Mouse (Mus musculus): Measurements from ENCODE around the gene Fam168a. TPM values are rescaled to one million over a fixed set of nuclear protein-coding genes. Genes with fewer than 3 reads are reported as not detected.
"Not testable (repeated sequence)": the region's sequence is repeated elsewhere in the genome, so short reads cannot be mapped to it uniquely, and the experiment has no call there.

The Fam168a gene
- total and polyA plus RNA-seq, 3 experiments, result 16.3 to 88.2 (median 49.3) TPM

- Histone ChIP-seq H3K4me1 (ENCODE audit: insufficient read depth, low read depth, low read length) (peaks cover 11% of the 10 kb centered on the region), H3K27me3 (ENCODE audit: insufficient read depth, low read length) (no peaks in the 10 kb centered on the region), H3K4me3 (ENCODE audit: low read depth, low read length) (no peak overlapping the region), H3K9me3 (replicated peaks) (no peaks in the 10 kb centered on the region), H3K36me3 (replicated peaks) (peaks cover 13% of the 10 kb centered on the region)
- no peak for DNase-seq (ENCODE audit: low spot score)
- TF ChIP-seq CTCF (IDR thresholded peaks at IDR 0.05; ENCODE audit: low read depth, low read length), result no peak
- no peak for TF ChIP-seq GATA2 (IDR thresholded peaks at IDR 0.05; ENCODE audit: borderline replicate concordance, low read depth, low read length)
- TF ChIP-seq GATA1 (IDR thresholded peaks at IDR 0.05; ENCODE audit: borderline replicate concordance, low read length), result no peak
- TF ChIP-seq POLR2AphosphoS5 (IDR thresholded peaks at IDR 0.05; ENCODE audit: insufficient replicate concordance, low read depth, low read length), result no peak
- no peak for TF ChIP-seq TAL1 (conservative IDR thresholded peaks at IDR 0.05; ENCODE audit: low read depth, low read length)
- no peak for ATAC-seq (ENCODE audit: extremely low read depth, insufficient number of reproducible peaks, low FRiP score, poor library complexity, severe bottlenecking)
Measured at GRCm38 (mm10) chr7:100723453-100724294, 17.2 kb downstream of the Fam168a start.

GRCm38 (mm10) chr7:100727538-100728085 is 21.2 kb downstream of the Fam168a start:
- no peak for TF ChIP-seq GATA1 (IDR thresholded peaks at IDR 0.05; ENCODE audit: borderline replicate concordance, low read length)
- DNase-seq (ENCODE audit: low spot score), result no peak

GRCm38 (mm10) chr7:100729778-100730177 is 23.3 kb downstream of the Fam168a start:
- Histone ChIP-seq H3K4me3 (ENCODE audit: low read depth, low read length) (no peak overlapping the region), H3K4me1 (ENCODE audit: insufficient read depth, low read depth, low read length) (peaks cover 27% of the 10 kb centered on the region), H3K36me3 (replicated peaks) (peaks cover 3% of the 10 kb centered on the region), H3K27me3 (ENCODE audit: insufficient read depth, low read length) (no peaks in the 10 kb centered on the region), H3K9me3 (replicated peaks) (no peaks in the 10 kb centered on the region)
- TF ChIP-seq POLR2AphosphoS5 (IDR thresholded peaks at IDR 0.05; ENCODE audit: insufficient replicate concordance, low read depth, low read length), result no peak
- TF ChIP-seq GATA2 (IDR thresholded peaks at IDR 0.05; ENCODE audit: borderline replicate concordance, low read depth, low read length), result no peak
- TF ChIP-seq TAL1 (conservative IDR thresholded peaks at IDR 0.05; ENCODE audit: low read depth, low read length), result no peak
- TF ChIP-seq GATA1 (IDR thresholded peaks at IDR 0.05; ENCODE audit: borderline replicate concordance, low read length), result no peak
- no peak for TF ChIP-seq CTCF (IDR thresholded peaks at IDR 0.05; ENCODE audit: low read depth, low read length)
- ATAC-seq (ENCODE audit: extremely low read depth, insufficient number of reproducible peaks, low FRiP score, poor library complexity, severe bottlenecking) (no peak), DNase-seq (ENCODE audit: low spot score) (no peak)

More at GRCm38 (mm10) chr7:100727538-100728085, 21.2 kb downstream of the Fam168a start:
- Histone ChIP-seq H3K4me3 (ENCODE audit: low read depth, low read length) (no peak overlapping the region), H3K4me1 (ENCODE audit: insufficient read depth, low read depth, low read length) (peaks cover 21% of the 10 kb centered on the region), H3K9me3 (replicated peaks) (no peaks in the 10 kb centered on the region), H3K36me3 (replicated peaks) (peaks cover 7% of the 10 kb centered on the region), H3K27me3 (ENCODE audit: insufficient read depth, low read length) (no peaks in the 10 kb centered on the region)
- ATAC-seq (ENCODE audit: extremely low read depth, insufficient number of reproducible peaks, low FRiP score, poor library complexity, severe bottlenecking), result no peak

GRCm38 (mm10) chr7:100732341-100733050 is 26.1 kb downstream of the Fam168a start:
- no peaks in the 10 kb centered on the region for H3K27me3 ChIP-seq (ENCODE audit: insufficient read depth, low read length)
- no peak for ATAC-seq (ENCODE audit: extremely low read depth, insufficient number of reproducible peaks, low FRiP score, poor library complexity, severe bottlenecking)
- peaks cover 7% of the 10 kb centered on the region for H3K36me3 ChIP-seq (replicated peaks)
- DNase-seq (ENCODE audit: low spot score), result no peak
- no peak for TF ChIP-seq GATA2 (IDR thresholded peaks at IDR 0.05; ENCODE audit: borderline replicate concordance, low read depth, low read length)
- no peak for TF ChIP-seq TAL1 (conservative IDR thresholded peaks at IDR 0.05; ENCODE audit: low read depth, low read length)
- TF ChIP-seq POLR2AphosphoS5 (IDR thresholded peaks at IDR 0.05; ENCODE audit: insufficient replicate concordance, low read depth, low read length), result no peak
- H3K4me1 ChIP-seq (ENCODE audit: insufficient read depth, low read depth, low read length), result peaks cover 30% of the 10 kb centered on the region
- H3K9me3 ChIP-seq (replicated peaks), result no peaks in the 10 kb centered on the region
- H3K4me3 ChIP-seq (ENCODE audit: low read depth, low read length), result no peak overlapping the region

GRCm38 (mm10) chr7:100733051-100733813 is 26.8 kb downstream of the Fam168a start:
- no peak for DNase-seq (ENCODE audit: low spot score)
- ATAC-seq (ENCODE audit: extremely low read depth, insufficient number of reproducible peaks, low FRiP score, poor library complexity, severe bottlenecking), result no peak
- Histone ChIP-seq H3K27me3 (ENCODE audit: insufficient read depth, low read length) (no peaks in the 10 kb centered on the region), H3K9me3 (replicated peaks) (no peaks in the 10 kb centered on the region), H3K4me1 (ENCODE audit: insufficient read depth, low read depth, low read length) (peaks cover 29% of the 10 kb centered on the region), H3K36me3 (replicated peaks) (peaks cover 7% of the 10 kb centered on the region), H3K4me3 (ENCODE audit: low read depth, low read length) (no peak overlapping the region)
- TF ChIP-seq CTCF (IDR thresholded peaks at IDR 0.05; ENCODE audit: low read depth, low read length) (no peak), POLR2AphosphoS5 (IDR thresholded peaks at IDR 0.05; ENCODE audit: insufficient replicate concordance, low read depth, low read length) (no peak), GATA1 (IDR thresholded peaks at IDR 0.05; ENCODE audit: borderline replicate concordance, low read length) (no peak), TAL1 (conservative IDR thresholded peaks at IDR 0.05; ENCODE audit: low read depth, low read length) (no peak), GATA2 (IDR thresholded peaks at IDR 0.05; ENCODE audit: borderline replicate concordance, low read depth, low read length) (no peak)

- Histone ChIP-seq H3K36me3 (replicated peaks) (peaks cover 10% of the 10 kb centered on the region), H3K9me3 (replicated peaks) (no peaks in the 10 kb centered on the region), H3K27me3 (ENCODE audit: insufficient read depth, low read length) (no peaks in the 10 kb centered on the region), H3K4me3 (ENCODE audit: low read depth, low read length) (no peak overlapping the region), H3K4me1 (ENCODE audit: insufficient read depth, low read depth, low read length) (peaks cover 35% of the 10 kb centered on the region)
- no peak for DNase-seq (ENCODE audit: low spot score)
- TF ChIP-seq TAL1 (conservative IDR thresholded peaks at IDR 0.05; ENCODE audit: low read depth, low read length) (no peak), POLR2AphosphoS5 (IDR thresholded peaks at IDR 0.05; ENCODE audit: insufficient replicate concordance, low read depth, low read length) (no peak), CTCF (IDR thresholded peaks at IDR 0.05; ENCODE audit: low read depth, low read length) (no peak), GATA1 (IDR thresholded peaks at IDR 0.05; ENCODE audit: borderline replicate concordance, low read length) (no peak), GATA2 (IDR thresholded peaks at IDR 0.05; ENCODE audit: borderline replicate concordance, low read depth, low read length) (no peak)
- ATAC-seq (ENCODE audit: extremely low read depth, insufficient number of reproducible peaks, low FRiP score, poor library complexity, severe bottlenecking), result no peak
Measured at GRCm38 (mm10) chr7:100734201-100734600, 27.8 kb downstream of the Fam168a start.

- ATAC-seq (ENCODE audit: extremely low read depth, insufficient number of reproducible peaks, low FRiP score, poor library complexity, severe bottlenecking); DNase-seq (ENCODE audit: low spot score); H3K27me3 ChIP-seq (ENCODE audit: insufficient read depth, low read length); H3K4me3 ChIP-seq (ENCODE audit: low read depth, low read length); H3K9me3 ChIP-seq (replicated peaks): not testable (repeated sequence)
- Histone ChIP-seq H3K4me1 (ENCODE audit: insufficient read depth, low read depth, low read length) (peaks cover 42% of the 10 kb centered on the region), H3K36me3 (replicated peaks) (peaks cover 10% of the 10 kb centered on the region)
Measured at GRCm38 (mm10) chr7:100734905-100735304, 28.5 kb downstream of the Fam168a start.

All from G1E (cell line).